Mouse (Mus musculus) forebrain, embryonic 10.5 days (tissue): ENCODE data around the gene Tln1. TPM values are rescaled to one million over a fixed set of nuclear protein-coding genes. Genes with fewer than 3 reads are reported as not detected.

Experiments
- DNase-seq: peaks from one replicate; pipeline ENCODE4 v3.0.0-alpha.2; 2017; ENCODE audit warnings: low spot score; ENCODE audit errors: extremely low spot score
- H3K27ac ChIP-seq: fragments of 300-500 bp; sonication (generic); 2 replicates; pipeline ENCODE4 v1.5.1; 2016; ENCODE audit warnings: mild to moderate bottlenecking
- H3K27me3 ChIP-seq: fragments of 300-500 bp; sonication (generic); 2 replicates; pipeline ENCODE4 v1.6.1; 2016; ENCODE audit warnings: mild to moderate bottlenecking; ENCODE audit not compliant: poor library complexity, severe bottlenecking
- H3K36me3 ChIP-seq: fragments of 300-500 bp; sonication (generic); replicated peaks from 2 replicates; pipeline ENCODE4 v1.6.1; 2016; ENCODE audit warnings: mild to moderate bottlenecking, moderate library complexity
- H3K4me1 ChIP-seq: fragments of 300-500 bp; sonication (generic); 2 replicates; pipeline ENCODE4 v1.6.1; 2016
- H3K4me3 ChIP-seq: fragments of 300-500 bp; sonication (generic); 2 replicates; pipeline ENCODE4 v1.5.1; 2016; ENCODE audit warnings: mild to moderate bottlenecking, moderate library complexity
- H3K9me3 ChIP-seq: fragments of 300-500 bp; sonication (generic); 2 replicates; pipeline ENCODE4 v1.6.1; 2016; ENCODE audit warnings: mild to moderate bottlenecking, moderate library complexity
- WGBS: fragments of 180-500 bp; shearing (Covaris S2); methylation state at CpG from one replicate; pipeline ENCODE4 v1.1.7; 2016; 5-methylcytosine and 5-hydroxymethylcytosine counted together
- polyA plus RNA-seq: library from polyadenylated mRNA; unstranded; fragments of >200 nt; fragmentation: Nextera tagmentation; extraction: Ambion mirVana; gene quantifications from 2 replicates; pipeline ENCODE4 v1.2.1, GENCODE M21; 2016

Tln1 gene
- polyA plus RNA-seq, 1 experiment from 2014 or later: 42.5 TPM

DNA sequence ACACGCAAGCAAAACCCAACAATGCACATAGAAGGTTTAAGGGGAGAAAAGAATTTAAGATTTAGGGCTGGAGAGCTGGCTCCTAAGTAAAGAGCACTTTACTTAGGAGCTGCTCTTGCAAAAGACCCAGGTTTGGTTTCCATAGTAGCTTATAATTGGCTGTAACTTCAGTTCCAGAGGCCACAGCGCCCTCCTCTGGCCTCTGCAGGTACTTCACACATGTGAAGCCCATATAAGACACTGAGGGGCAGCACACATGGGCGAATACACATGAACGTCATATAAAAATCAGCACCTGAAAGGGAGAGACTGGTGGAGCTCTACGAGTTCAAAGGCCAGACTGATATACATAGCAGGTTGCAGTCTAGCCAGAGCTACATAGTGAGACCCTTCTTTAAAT lies 34.6 kb downstream of the Tln1 start:
- Histone ChIP-seq H3K4me1 (peaks cover 20% of the 10 kb centered on the region), H3K9me3 (no peaks in the 10 kb centered on the region), H3K27ac (no peak overlapping the region), H3K36me3 (peaks cover 22% of the 10 kb centered on the region), H3K4me3 (no peak overlapping the region), H3K27me3 (peaks cover 45% of the 10 kb centered on the region)
- 70% methylated on average over 5 of the region's 5 CpGs for WGBS
- DNase-seq: no peak

DNA sequence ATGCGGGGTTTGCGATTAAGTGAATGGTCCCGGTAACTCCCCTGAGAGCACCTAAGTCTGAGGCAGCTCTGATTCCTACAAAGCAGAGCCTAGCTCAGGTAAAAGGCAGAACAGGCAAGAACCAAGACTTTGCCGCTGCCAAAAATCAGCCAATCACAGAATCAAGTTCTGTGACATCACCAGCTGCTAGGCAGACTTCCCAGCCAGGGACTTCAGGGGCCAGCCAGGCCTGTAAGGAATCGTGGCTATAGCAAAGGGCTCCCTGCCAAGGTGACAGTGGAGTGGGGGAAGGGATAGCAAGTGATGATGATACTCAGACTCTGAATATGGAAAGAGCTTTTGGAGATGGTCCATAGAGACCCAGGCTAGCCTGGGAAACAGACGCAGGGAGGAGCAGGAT lies 42.5 kb downstream of the Tln1 start:
- H3K9me3 ChIP-seq: no peaks in the 10 kb centered on the region
- H3K27ac ChIP-seq: no peak overlapping the region
- no peaks in the 10 kb centered on the region for H3K36me3 ChIP-seq
- peak; percentile 85 for DNase-seq
- H3K4me1 ChIP-seq: peaks cover 57% of the 10 kb centered on the region
- peak overlapping the region; percentile 33 for H3K4me3 ChIP-seq
- WGBS: 17% methylated on average over 6 of the region's 6 CpGs
- peaks cover 82% of the 10 kb centered on the region for H3K27me3 ChIP-seq

DNA sequence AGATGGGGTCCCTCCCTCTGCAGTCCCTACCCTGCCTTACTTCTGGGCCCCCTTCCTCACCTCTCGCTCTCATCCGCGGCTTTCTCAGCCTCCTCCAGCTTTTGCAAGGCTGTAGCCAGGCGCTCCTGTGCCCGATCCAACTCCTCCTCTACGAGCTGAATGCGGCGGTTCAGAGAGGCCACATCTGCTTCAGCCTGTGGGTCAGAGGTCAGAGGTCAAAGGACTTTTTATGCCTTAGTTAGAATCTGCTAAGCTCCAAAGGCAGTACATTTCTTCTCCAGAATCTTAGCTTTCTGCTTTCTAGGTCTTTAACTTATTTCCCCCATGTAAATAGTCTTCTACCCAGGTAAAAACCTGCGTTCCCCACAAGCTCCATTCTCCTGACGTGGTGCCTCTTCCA lies 42.9 kb downstream of the Tln1 start:
- peaks cover 78% of the 10 kb centered on the region for H3K27me3 ChIP-seq
- 12% methylated on average over 10 of the region's 10 CpGs for WGBS
- no peaks in the 10 kb centered on the region for H3K9me3 ChIP-seq
- no peak overlapping the region for H3K27ac ChIP-seq
- H3K4me3 ChIP-seq: peak overlapping the region; percentile 33
- H3K4me1 ChIP-seq: peaks cover 54% of the 10 kb centered on the region
- DNase-seq: no peak
- H3K36me3 ChIP-seq: no peaks in the 10 kb centered on the region

DNA sequence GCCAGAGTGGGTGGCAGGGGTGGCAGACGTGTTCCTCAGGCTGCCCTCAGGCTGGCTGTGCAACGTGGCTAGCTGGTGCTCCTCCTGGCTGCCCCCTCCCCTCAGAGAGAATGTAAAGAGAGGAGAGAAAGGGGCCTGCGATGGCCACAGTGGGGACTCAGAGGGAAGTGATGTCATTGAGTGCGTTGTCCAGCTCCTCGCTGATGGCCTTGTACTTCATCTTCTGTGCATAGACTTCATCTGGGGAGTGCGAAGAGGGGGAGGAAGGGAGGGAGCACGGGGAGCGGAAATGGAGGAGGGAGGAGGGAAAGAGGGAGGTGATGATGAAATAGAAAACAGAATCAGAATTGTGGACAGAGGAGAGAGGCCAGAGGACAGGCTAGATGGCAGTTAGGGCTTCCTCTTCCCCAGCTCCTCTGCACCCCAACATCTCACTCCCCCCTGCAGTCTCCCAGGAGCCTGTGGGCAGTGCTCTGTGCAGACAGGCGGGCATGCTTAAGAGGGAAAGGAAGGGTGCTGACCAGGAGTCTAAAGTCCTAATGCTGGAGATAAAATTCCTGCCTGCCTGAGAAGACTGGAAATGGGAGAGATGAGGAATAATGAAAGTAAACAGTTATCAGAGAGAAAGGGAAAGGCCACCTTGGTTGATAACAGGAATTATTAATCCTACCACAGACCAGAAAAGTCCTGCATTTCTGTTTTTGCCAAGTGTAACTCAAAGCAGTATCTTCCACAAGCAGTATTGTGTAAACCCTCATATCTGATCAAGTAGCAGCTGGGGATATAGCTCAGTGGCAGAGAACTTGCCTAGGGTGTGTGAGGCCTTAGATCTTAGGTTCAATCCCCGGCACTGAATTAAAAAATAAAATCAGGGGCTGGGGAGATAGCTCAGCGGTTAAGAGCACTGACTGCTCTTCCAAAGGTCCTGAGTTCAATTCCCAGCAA lies 46.5 kb downstream of the Tln1 start:
- no peak overlapping the region for H3K4me3 ChIP-seq
- no peak for DNase-seq
- H3K4me1 ChIP-seq: peaks cover 37% of the 10 kb centered on the region
- no peak overlapping the region for H3K27ac ChIP-seq
- H3K27me3 ChIP-seq: peaks cover 43% of the 10 kb centered on the region
- H3K9me3 ChIP-seq: no peaks in the 10 kb centered on the region
- H3K36me3 ChIP-seq: no peaks in the 10 kb centered on the region
- 79% methylated on average over 11 of the region's 11 CpGs for WGBS

DNA sequence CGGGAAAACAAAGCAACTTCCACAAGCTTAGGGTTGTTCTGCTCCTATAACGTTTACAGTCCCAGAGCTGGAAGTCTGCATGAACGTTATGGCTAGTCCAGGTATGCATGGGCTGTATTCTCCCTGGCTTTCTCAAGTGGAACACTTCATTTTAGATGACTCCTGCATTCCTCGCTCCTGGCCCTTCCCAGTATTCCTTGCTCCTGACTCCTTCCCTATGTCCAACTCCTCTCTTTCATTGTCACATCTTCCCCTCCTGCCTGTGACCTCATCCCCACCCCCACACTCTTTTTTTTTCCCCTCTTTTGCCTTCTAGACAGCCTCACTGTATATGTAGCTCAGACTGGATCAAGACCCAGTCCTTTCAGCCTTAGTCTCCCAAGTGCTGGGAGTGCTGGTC lies 48.7 kb downstream of the Tln1 start:
- Histone ChIP-seq H3K27me3 (peaks cover 36% of the 10 kb centered on the region), H3K4me1 (peaks cover 31% of the 10 kb centered on the region), H3K9me3 (no peaks in the 10 kb centered on the region), H3K4me3 (no peak overlapping the region), H3K36me3 (no peaks in the 10 kb centered on the region), H3K27ac (no peak overlapping the region)
- 91% methylated on average over 4 of the region's 4 CpGs for WGBS
- no peak for DNase-seq

GRCm38 (mm10) chr4:43513300-43513699 lies 49.2 kb downstream of the Tln1 start:
- Histone ChIP-seq H3K4me3 (no peak overlapping the region), H3K27ac (no peak overlapping the region), H3K36me3 (no peaks in the 10 kb centered on the region), H3K9me3 (no peaks in the 10 kb centered on the region), H3K4me1 (peaks cover 31% of the 10 kb centered on the region), H3K27me3 (peaks cover 36% of the 10 kb centered on the region)
- no peak for DNase-seq
- WGBS: 92% methylated on average over 4 of the region's 4 CpGs

GRCm38 (mm10) chr4:43512653-43513052 lies 49.8 kb downstream of the Tln1 start:
- peaks cover 36% of the 10 kb centered on the region for H3K27me3 ChIP-seq

GRCm38 (mm10) chr4:43511675-43512454 lies 50.6 kb downstream of the Tln1 start:
- Histone ChIP-seq H3K36me3 (no peaks in the 10 kb centered on the region), H3K27ac (no peak overlapping the region), H3K4me1 (peaks cover 42% of the 10 kb centered on the region), H3K27me3 (peaks cover 38% of the 10 kb centered on the region), H3K4me3 (no peak overlapping the region), H3K9me3 (no peaks in the 10 kb centered on the region)
- DNase-seq: no peak
- WGBS: 80% methylated on average over 19 of the region's 19 CpGs

More at GRCm38 (mm10) chr4:43512653-43513052, 49.8 kb downstream of the Tln1 start:
- H3K4me1 ChIP-seq: peaks cover 36% of the 10 kb centered on the region
- no peaks in the 10 kb centered on the region for H3K9me3 ChIP-seq
- DNase-seq: no peak
- WGBS: 66% methylated on average over 7 of the region's 7 CpGs
- no peak overlapping the region for H3K27ac ChIP-seq
- no peaks in the 10 kb centered on the region for H3K36me3 ChIP-seq
- H3K4me3 ChIP-seq: no peak overlapping the region

DNA sequence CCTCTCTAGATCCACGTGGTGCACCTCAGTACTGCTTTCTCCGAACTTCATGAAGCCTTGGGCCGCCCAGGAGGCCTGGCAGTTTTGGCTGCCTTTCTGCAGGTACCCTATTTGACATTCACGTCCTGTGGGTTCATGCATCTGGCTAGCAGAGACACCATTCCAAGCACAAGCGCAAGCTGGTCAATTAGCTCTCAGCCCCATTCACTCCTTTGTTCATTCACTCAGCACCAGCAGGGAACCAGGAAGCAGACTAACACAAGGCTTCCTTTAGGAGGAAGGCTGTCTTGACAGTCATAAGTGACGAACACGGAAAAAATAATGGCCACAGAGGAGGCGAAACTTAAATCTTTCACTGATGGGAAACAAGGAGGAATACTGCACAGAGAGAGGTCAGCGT lies 53.4 kb downstream of the Tln1 start:
- Histone ChIP-seq H3K4me3 (peak overlapping the region; percentile 55), H3K4me1 (peaks cover 51% of the 10 kb centered on the region), H3K27me3 (peaks cover 57% of the 10 kb centered on the region), H3K9me3 (no peaks in the 10 kb centered on the region), H3K27ac (peak overlapping the region; percentile 76), H3K36me3 (no peaks in the 10 kb centered on the region)
- 23% methylated on average over 9 of the region's 9 CpGs for WGBS
- DNase-seq: no peak

DNA sequence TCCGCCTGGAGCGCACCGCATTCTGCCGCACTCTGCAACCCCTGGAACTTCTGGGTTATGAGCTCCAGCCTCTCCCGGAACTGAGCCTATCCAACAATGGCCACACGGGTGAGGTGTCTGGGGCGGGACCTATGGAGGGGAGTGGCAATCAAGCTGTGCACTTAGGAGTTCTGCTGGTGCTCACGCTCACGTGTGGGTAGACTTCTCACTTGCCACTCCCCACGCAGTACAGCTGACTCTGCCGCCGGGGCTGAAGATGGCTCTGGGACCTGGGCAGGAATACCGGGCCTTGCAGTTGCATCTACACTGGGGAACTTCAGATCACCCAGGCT lies 53.9 kb downstream of the Tln1 start:
- peak overlapping the region; percentile 76 for H3K27ac ChIP-seq
- H3K27me3 ChIP-seq: peaks cover 61% of the 10 kb centered on the region
- no peaks in the 10 kb centered on the region for H3K9me3 ChIP-seq
- DNase-seq: peak; percentile 52
- 6% methylated on average over 13 of the region's 13 CpGs for WGBS
- peaks cover 51% of the 10 kb centered on the region for H3K4me1 ChIP-seq
- no peaks in the 10 kb centered on the region for H3K36me3 ChIP-seq
- peak overlapping the region; percentile 55 for H3K4me3 ChIP-seq

DNA sequence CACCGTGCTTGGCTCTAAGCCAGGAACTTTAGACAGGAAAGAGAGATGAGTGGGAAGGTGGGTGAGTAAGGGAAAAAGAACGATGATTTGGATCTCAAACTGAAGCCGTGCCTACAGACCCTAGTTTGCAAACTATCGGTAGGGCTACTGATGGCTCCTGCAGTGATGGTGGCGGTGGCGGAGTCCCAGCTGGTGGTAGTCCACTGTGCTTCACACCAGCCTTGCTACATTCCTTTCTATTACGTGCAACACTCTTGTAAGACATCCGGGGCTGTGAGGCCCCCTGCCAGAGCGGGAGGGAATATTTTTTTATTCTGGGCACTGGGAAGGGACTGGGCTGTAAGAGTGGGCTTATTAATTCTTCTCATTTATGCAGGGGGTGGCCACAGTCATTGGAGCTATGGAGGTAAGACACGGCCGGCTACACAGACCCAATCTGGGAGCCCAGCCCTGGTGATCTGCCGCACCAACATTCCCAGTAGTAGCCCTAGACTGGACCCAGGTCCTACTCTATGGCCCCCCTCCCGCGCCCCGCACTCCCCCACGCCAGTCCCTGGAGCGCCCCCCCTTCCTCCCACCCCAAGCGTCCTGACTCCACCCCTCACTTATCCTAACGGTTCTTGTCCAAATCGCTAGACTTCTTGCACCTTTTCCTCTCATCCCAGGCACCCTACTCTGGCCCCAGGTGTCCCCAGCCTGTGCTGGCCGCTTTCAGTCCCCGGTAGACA lies 54.4 kb downstream of the Tln1 start:
- Histone ChIP-seq H3K27ac (peak overlapping the region; percentile 76), H3K4me1 (peaks cover 51% of the 10 kb centered on the region), H3K4me3 (peak overlapping the region; percentile 55), H3K36me3 (no peaks in the 10 kb centered on the region), H3K27me3 (peaks cover 67% of the 10 kb centered on the region), H3K9me3 (no peaks in the 10 kb centered on the region)
- no peak for DNase-seq
- WGBS: 19% methylated on average over 22 of the region's 22 CpGs

- no peaks in the 10 kb centered on the region for H3K9me3 ChIP-seq
- H3K4me3 ChIP-seq: peak within 1 kb of the TSS; percentile 55; the same call in 1 of the 2 replicates
- peak; percentile 12 for DNase-seq
- WGBS: 56% methylated on average over 9 of the region's 9 CpGs
- H3K36me3 ChIP-seq: no peaks in the 10 kb centered on the region
- peaks cover 75% of the 10 kb centered on the region for H3K27me3 ChIP-seq
- H3K27ac ChIP-seq: no peak within 1 kb of the TSS
- peaks cover 40% of the 10 kb centered on the region for H3K4me1 ChIP-seq
Measured at GRCm38 (mm10) chr4:43506536-43507185, 55.8 kb downstream of the Tln1 start, which contains the start of gene Car9. Gene Car9, plus strand, starts transcription at chr4:43506966.
